Mouse (Mus musculus): ENCODE measurements around the gene Kazn.

DNA sequence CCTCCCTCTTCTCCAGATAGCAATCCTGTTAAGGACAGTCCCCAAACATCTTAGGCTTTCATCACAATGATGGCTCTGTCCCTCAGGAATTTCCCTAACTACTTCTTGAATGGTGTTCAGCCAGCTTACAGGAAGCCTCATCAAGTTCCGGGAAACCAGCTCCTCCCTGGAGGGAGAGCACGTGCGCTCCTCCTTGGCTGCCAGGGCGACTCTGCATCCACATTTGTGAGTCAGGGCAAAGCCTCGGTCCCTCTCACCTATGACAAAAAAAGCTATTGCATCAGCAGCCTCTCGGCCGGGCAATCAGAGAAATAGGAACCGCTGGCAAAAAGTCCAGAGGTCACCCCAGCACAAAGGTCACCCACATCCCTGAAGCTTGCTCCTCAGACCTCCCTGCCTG, 168.4 kb downstream of the Kazn start:
- TF ChIP-seq CTCF (IDR thresholded peaks at IDR 0.05; ENCODE audit: control insufficient read depth, insufficient read depth, low read length): no peak
- no peak for TF ChIP-seq POLR2A (IDR thresholded peaks at IDR 0.05; ENCODE audit: borderline replicate concordance, control insufficient read depth, low read depth, low read length)
